Mouse (Mus musculus) monocyte, adult 5-6 weeks (primary cell): Measurements from ENCODE around the gene Cnn1. TPM values are rescaled to one million over a fixed set of nuclear protein-coding genes. Genes with fewer than 3 reads are reported as not detected.
A peak's percentile ranks its signal among the peaks of the same experiment; 100 is the strongest.

Experiments
- ATAC-seq: fragments of 153-309, 156-312 bp; replicated peaks from 2 replicates; pipeline ENCODE4 v1.8.0; 2017; ENCODE audit warnings: mild to moderate bottlenecking; ENCODE audit not compliant: low TSS enrichment, insufficient number of reproducible peaks, severe bottlenecking, poor library complexity, low FRiP score
- total RNA-seq: library from RNA; stranded (forward); fragments of 200-1000, 200-491, 200-594 nt; gene quantifications from 3 replicates; pipeline ENCODE4 v1.2.3, GENCODE M21; 2017

Gene Cnn1
- total RNA-seq: not detected in 3 replicates

DNA sequence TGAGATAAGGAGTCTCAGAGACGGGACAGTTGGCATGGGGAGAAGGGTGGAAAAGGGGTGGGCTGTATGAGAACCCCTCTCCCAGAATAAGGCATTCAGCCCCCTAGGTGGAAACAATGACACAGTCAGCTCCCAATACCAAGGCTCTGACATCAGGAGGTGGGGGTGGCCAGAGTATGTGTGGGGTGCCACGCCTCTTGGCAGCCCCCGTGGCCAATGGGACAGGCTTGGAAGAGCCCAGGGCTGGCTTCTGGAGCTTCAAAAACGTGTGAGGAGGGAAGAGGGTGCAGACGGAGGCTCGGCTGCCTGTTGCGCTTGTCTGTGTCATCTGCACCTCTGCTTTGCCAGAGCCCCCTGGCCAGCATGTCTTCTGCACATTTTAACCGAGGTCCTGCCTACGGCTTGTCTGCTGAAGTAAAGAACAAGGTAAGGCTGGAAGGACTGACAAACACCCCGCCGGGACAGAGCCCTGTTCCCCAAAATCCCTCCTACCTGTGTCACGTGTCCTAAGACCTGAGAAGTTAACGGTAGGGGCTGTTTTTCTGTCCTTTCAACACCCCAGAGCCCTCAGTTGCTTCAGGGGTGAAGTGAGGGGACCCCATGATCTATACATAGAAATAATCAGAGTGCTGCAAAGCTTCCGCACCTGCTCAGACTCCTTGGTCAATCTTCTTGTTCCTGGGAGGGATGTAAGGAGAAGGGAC is at the start of gene Cnn1:
Gene Cnn1, plus strand, starts transcription at position 224 of the 704 bp plus-strand sequence.
- no peak for ATAC-seq

DNA sequence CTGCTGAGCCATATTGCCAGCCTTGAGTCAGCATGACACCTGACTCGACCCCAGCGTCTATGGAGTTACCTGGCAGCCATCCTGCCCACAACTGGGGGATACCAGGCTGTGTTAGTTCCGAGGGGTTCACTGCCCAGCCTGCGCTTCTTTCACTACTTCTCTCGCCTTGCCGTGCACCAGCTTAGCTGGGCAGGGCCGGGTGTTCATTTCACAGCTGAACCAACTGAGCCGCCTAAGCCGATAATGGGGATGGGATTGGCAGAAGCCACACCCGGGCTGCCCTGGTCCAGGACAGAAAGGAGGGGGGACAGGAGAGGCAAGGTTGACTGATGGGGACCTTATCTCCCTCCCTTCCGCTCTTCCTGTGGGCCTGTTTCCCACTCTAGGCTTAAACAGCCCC is 49.7 kb upstream of the Cnn1 start:
- no peak for ATAC-seq

GRCm38 (mm10) chr9:22049721-22050270 is 49.2 kb upstream of the Cnn1 start:
- ATAC-seq: no peak

DNA sequence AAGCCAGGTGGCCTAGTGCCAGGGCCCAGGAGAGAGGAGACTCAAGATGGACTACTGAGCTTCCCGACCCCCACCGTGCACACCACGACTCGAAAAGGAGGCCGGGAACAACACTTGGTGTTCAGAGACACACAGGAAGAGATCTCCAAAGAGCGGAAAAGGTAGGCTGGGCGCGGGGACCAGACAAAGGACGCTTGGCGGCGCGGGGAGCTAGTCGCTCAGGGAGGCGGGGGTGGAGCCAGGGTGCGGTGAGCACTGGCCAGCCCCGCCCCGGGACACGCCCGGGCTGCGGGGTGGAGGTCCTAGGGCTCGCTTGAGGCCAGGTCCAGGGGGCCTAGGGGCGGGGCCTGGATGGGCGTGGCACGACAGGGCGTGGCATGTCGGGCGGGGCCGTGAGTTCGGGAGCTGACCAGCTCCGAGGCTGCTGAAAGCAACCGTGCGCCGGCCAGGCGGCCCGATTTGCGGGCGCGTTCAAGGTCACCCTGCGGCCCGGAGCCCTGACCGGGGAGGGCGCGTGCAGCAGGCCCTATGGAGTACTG is 48.6 kb upstream of the Cnn1 start:
- no peak for ATAC-seq

DNA sequence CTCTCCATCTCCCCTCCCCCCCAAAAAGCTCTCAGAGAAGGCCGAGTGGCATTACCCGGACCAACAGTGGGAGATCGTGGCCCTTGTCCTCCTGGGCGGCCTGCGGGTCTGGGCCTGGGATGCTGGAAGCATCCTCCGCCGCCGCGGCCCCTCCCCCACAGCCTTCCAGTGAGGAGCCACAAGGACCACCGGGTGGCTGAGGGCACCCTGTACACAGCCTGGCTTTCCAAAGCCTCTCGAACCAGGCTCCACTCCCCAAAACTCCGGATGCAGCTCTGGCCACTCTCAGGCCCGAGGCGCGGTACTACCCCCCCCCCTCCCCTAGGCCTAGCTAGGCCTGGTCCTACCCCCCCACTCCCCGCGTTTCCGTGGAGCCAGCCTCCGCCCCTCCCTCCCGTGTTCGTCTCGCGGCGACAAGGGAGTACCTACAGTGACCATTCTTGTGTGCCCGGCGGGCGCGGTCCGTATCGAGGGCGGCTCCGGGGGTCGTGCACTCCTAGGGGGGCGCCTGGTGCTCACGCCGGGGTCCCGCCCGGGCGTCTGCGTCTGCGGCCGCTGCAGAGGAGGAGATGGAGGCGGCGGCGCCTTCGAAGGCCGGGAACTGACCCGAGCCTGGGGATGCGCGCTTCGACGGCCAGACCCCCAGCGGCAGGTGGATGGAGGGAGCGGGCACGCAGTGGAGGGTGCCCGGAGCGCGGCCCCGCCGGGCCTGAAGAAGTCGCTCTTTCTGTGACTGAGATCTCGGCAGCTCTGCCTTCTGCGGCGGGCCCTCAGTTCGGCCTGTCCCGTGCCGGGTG is 47.7 kb upstream of the Cnn1 start:
- no peak for ATAC-seq

- ATAC-seq: no peak
These were observed 47.1 kb upstream of the Cnn1 start, which contains the start of gene Elavl3 for GRCm38 (mm10) chr9:22051958-22052254. TSS of gene Elavl3 (minus strand) at chr9:22052023.

DNA sequence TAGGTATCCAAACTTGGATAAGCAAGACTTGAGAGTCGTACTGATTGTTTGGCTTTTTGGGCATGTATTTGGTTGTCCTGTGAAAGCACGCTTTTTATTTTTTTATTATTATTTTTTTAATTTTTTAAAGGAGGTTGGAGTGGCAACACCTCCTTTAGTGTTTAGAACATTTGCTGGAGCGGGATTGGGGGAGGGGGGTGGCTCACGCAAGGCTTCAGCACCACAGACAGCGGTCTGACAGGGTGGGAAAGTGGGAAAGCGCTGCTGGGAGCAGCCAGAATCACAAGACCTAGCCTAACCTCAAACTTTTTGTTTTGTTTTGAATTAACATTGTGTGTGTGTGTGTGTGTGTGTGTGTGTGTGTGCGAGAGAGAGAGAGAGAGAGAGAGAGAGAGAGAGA is 45.4 kb upstream of the Cnn1 start:
- no peak for ATAC-seq

- peak; percentile 52 for ATAC-seq
These were observed 44.5 kb upstream of the Cnn1 start for GRCm38 (mm10) chr9:22054411-22055076.

DNA sequence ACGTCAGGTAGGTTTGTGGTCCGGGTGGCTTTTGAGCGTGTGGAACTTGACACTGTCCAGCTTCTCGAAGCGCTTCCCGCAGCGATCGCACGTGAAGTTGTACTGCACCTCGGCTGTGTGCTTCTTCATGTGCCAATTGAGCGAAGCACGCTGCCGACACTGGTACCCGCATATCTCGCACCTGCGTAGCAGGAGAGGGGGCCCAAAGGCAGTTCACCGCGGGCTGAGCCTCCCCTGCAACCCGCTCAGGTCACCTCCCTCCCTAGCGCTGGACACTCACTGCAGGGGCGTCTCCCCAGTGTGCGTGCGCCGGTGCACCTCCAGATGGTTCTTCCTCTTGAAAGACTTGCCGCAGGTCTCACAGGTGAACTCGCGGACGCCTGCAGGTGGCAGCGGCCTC is 43.3 kb upstream of the Cnn1 start:
- no peak for ATAC-seq

DNA sequence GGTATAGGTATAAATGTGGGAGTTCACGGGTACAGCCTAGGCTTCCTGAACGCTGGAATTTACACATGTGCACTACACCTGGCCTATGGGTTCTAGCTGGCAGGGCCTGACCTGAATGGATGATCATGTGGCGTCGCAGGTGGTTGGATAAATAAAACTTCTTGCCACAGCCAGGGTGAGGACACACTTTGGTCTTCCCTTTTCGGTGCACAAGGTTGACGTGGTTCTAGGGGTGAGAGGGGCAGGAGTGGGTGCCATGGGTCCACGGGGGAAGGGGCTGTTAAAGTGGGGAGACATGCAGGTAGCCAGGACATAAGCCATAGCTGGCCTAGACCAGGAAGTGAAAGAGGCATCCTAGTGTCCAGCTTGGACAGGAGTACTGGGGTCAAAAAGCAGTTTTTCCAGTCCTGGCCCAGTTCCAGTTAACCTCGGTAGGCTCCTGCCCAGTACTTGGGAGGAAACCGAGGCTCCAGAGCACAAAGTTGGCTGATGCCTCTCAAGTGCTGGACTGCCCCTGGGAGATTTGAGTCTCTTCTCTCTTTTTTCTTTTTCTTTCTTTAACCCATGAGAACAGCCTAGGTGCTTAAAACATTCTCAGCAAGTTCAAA is 42.6 kb upstream of the Cnn1 start:
- ATAC-seq: no peak

- ATAC-seq: no peak
These were observed 41.9 kb upstream of the Cnn1 start for GRCm38 (mm10) chr9:22057031-22057517.

- ATAC-seq: no peak
These were observed 41.0 kb upstream of the Cnn1 start for GRCm38 (mm10) chr9:22058011-22058424.

DNA sequence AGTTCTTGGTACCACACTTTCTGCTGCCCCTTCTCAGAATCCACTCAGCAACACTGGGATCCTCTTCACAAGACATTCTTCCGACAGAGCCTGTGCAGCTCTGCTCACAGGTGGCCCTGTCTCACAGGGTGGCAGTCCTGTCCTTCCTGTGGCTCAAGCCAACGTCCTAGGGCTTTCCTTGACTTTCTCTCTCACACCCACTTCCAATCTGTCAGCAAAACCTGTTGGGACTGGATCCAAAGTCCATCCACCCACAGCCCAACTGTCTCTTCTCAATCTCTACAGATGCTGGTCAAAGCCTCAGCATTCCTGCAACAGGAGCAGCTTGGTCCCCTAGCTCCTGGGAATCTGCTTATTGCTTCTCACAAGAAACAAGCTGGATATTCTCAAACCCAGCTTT is 37.7 kb upstream of the Cnn1 start:
- ATAC-seq: no peak

DNA sequence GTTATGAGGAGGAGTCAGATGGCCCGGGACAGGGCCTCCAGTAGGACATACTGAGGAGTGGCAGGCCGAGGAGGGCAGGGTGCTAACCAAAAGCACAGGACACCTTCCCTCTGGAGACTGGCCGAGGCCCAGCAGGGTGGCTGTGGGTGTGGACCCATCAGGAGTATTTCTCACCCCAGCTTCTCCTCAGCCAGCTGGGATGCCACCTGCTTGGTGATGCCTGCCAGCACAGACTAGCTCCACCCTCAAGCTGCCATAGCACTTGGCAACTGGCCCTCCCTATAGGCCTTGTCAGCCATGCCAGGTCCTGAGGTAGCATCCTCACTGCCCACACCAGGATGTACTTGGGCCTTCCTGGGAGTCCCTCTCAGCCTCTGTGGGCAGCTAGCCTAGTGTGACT is 34.7 kb upstream of the Cnn1 start:
- no peak for ATAC-seq

GRCm38 (mm10) chr9:22065642-22066041 is 33.4 kb upstream of the Cnn1 start:
- no peak for ATAC-seq

- no peak for ATAC-seq
These were observed 32.6 kb upstream of the Cnn1 start for GRCm38 (mm10) chr9:22066433-22066832.

DNA sequence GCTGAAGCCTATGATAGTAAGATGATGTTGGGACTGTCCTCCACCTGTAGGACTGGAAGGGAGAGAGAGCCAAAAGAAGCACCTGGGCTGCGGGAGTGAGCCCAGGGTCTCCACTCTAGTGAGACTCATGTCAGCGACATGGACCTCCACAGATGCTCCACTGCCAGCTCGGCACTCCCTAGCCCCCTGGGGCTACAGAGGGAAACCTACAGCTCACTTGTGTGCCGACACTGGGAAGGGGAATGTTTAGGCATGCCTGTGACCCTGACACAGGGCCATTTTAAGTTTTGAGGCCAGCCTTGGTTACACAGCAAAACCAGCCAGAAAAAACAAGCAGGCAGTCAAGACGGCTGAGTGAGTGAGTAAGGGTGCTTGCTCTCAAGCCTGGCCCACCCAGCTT is 31.8 kb upstream of the Cnn1 start:
- ATAC-seq: no peak

DNA sequence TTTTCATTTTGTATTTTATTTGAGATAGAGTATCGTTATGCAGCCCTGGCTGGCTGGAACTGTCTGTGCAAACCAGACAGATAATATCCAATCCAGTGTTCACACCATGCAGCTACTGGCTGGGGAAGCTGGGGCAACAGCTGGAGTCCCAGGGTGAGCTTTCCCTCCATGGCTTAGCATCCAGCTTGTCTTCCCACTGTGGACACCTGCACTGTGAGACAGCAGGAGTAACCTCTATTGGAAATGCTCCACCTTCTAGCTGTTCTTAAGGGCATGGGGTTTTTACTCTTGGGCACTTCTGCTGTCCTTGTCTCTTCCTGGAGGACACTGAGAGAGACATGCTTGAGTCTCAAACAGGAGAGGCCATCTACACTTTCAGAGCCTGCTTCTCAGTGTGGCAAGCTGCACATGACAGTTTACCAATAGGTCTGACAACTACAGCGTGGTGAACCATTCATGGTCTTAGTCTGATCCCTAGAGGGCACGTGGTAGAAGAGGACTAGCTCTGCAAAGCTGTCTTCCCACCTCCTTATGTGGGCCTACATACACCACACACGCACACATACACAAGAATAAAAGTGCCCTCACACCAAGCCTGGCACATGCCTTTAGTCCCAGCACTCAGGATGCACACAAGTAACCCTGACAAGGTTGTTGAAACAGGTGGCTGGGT is 29.0 kb upstream of the Cnn1 start:
- ATAC-seq: no peak
